8 mouse cellular contexts compared by ENCODE assay signal in the genomic region with DNA sequence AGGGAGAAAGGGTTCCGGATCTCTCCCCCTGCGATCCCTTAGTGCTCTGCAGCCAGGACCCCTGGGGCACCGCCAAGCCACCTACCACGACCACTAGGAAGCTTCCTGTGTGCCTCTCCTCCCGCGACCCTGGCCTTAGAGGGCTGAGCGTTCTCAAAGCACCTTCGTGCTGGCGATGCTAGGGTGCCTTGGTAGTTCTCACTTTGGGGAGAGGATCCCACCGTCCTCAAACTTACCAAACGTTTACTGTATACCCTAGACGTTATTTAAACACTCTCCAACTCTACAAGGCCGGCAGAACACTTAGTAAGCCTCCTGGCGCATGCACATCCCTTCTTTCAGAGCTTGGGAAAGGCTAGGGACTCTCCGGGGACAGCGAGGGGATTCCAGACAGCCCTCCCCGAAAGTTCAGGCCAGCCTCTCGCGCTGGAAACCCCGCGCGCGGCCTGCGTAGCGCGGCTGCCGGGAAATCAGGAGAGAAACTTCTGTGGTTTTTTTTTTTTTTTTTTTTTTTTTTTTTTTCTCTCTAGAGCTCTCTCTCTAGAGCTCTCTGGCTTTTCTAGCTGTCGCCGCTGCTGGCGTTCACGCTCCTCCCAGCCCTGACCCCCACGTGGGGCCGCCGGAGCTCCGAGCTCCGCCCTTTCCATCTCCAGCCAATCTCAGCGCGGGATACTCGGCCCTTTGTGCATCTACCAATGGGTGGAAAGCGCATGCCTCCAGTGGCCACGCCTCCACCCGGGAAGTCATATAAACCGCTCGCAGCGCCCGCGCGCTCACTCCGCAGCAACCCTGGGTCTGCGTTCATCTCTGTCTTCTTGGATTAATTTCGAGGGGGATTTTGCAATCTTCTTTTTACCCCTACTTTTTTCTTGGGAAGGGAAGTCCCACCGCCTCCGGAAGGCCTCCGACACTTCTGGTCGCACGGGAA. TPM values are rescaled to one million over a fixed set of nuclear protein-coding genes. Genes with fewer than 3 reads are reported as not detected.
DNase-seq lines count a peak whose midpoint lies in the region; ATAC-seq and TF ChIP-seq lines count a peak whose summit lies in the region.

Gene Gadd45b (plus strand): TSS at position 775 of the 928 bp plus-strand sequence.

- peaks cover 0 to 8% of the 10 kb centered on the region in 2 experiments; a peak in 2 of 4 replicates for H3K36me3 ChIP-seq in MEL (ENCODE audit: control insufficient read depth in 1 of 2, insufficient read depth in 2 of 2, low read length in 2 of 2)
- no peaks in the 10 kb centered on the region for H3K36me3 ChIP-seq in forebrain, postnatal 0 days (ENCODE audit: insufficient read depth)
- no peaks in the 10 kb centered on the region for H3K36me3 ChIP-seq in hindbrain, embryonic 10.5 days
- H3K36me3 ChIP-seq in lung, postnatal 0 days (ENCODE audit: insufficient read depth, low read length) = no peaks in the 10 kb centered on the region

- under 1% methylated on average over 56 of the region's 56 CpGs for WGBS in forebrain, postnatal 0 days
- WGBS in hindbrain, embryonic 10.5 days = under 1% methylated on average over 56 of the region's 56 CpGs
- WGBS in lung, postnatal 0 days = under 1% methylated on average over 56 of the region's 56 CpGs

- DNase-seq in MEL (ENCODE audit: low read depth, low spot score) = peak; percentile 99
- DNase-seq in cerebellum, adult 18-20 months = peak; percentile 98 to 99
- peak; percentile 98 for DNase-seq in forebrain, postnatal 0 days
- peak; percentile 99 for DNase-seq in hindbrain, embryonic 10.5 days (ENCODE audit: low spot score)
- DNase-seq in layer of hippocampus, adult 9-11 months = peak; percentile 99
- DNase-seq in lung, postnatal 0 days (ENCODE audit: low spot score) = peak; percentile 100
- peak; percentile 97 for DNase-seq in ovary, postnatal 14 days (ENCODE audit: low spot score)
- peak; percentile 100 for DNase-seq in thymus, postnatal 14 days

- peaks cover 2 to 16% of the 10 kb centered on the region in 2 experiments; a peak in 3 of 4 replicates for H3K4me1 ChIP-seq in MEL (ENCODE audit: control insufficient read depth in 1 of 2, insufficient read depth in 2 of 2, low read length in 2 of 2)
- H3K4me1 ChIP-seq in forebrain, postnatal 0 days (ENCODE audit: insufficient read depth) = peaks cover 9% of the 10 kb centered on the region
- peaks cover 75% of the 10 kb centered on the region for H3K4me1 ChIP-seq in hindbrain, embryonic 10.5 days (replicated peaks)
- H3K4me1 ChIP-seq in lung, postnatal 0 days (ENCODE audit: insufficient read depth, low read depth, low read length) = peaks cover 17% of the 10 kb centered on the region

- TF ChIP-seq RAD21 in MEL (IDR thresholded peaks at IDR 0.05; ENCODE audit: low read depth, low read length) = no peak

- peak within 1 kb of the TSS; percentile 75 to 84 for H3K4me3 ChIP-seq in MEL (ENCODE audit: control insufficient read depth in 1 of 2, insufficient read depth in 1 of 2, low read depth in 2 of 2, low read length in 2 of 2)
- H3K4me3 ChIP-seq in forebrain, postnatal 0 days (ENCODE audit: low read depth, low read length) = peak within 1 kb of the TSS; percentile 42
- peak within 1 kb of the TSS; percentile 63 for H3K4me3 ChIP-seq in hindbrain, embryonic 10.5 days
- peak within 1 kb of the TSS; percentile 88 for H3K4me3 ChIP-seq in lung, postnatal 0 days (ENCODE audit: low read depth, low read length)

- TF ChIP-seq POLR2A in MEL (IDR thresholded peaks at IDR 0.05; ENCODE audit: control insufficient read depth in 1 of 2, insufficient read depth in 1 of 2, low read depth in 1 of 2, low read length in 2 of 2, poor library complexity in 1 of 2) = peak; percentile 98 to 100

- H3K4me2 ChIP-seq in forebrain, postnatal 0 days (ENCODE audit: low read depth) = peak within 1 kb of the TSS; percentile 77
- H3K4me2 ChIP-seq in lung, postnatal 0 days (replicated peaks; ENCODE audit: low read depth, low read length) = peak within 1 kb of the TSS; percentile 93

- H3K9me3 ChIP-seq in MEL (replicated peaks; ENCODE audit: insufficient read depth, low read length) = no peaks in the 10 kb centered on the region
- H3K9me3 ChIP-seq in forebrain, postnatal 0 days (ENCODE audit: low read length) = no peaks in the 10 kb centered on the region
- no peaks in the 10 kb centered on the region for H3K9me3 ChIP-seq in hindbrain, embryonic 10.5 days
- H3K9me3 ChIP-seq in lung, postnatal 0 days (ENCODE audit: low read length) = no peaks in the 10 kb centered on the region

- no peaks in the 10 kb centered on the region for H3K27me3 ChIP-seq in MEL (ENCODE audit: control insufficient read depth in 1 of 2, insufficient read depth in 2 of 2, low read length in 2 of 2)
- H3K27me3 ChIP-seq in forebrain, postnatal 0 days (ENCODE audit: insufficient read depth, low read length) = peaks cover 45% of the 10 kb centered on the region
- peaks cover 45% of the 10 kb centered on the region for H3K27me3 ChIP-seq in hindbrain, embryonic 10.5 days (ENCODE audit: insufficient read depth, poor library complexity, severe bottlenecking)
- H3K27me3 ChIP-seq in lung, postnatal 0 days (replicated peaks; ENCODE audit: insufficient read depth, low read length) = no peaks in the 10 kb centered on the region

- ATAC-seq in forebrain, postnatal 0 days = peak; percentile 94
- peak; percentile 90 for ATAC-seq in lung, postnatal 0 days

- peak within 1 kb of the TSS; percentile 76 for H3K9ac ChIP-seq in MEL (ENCODE audit: control insufficient read depth, low read depth, low read length, poor library complexity, severe bottlenecking)
- H3K9ac ChIP-seq in forebrain, postnatal 0 days = peak within 1 kb of the TSS; percentile 51
- H3K9ac ChIP-seq in lung, postnatal 0 days (replicated peaks; ENCODE audit: low read depth) = peak within 1 kb of the TSS; percentile 86

- TF ChIP-seq EP300 in MEL (IDR thresholded peaks at IDR 0.05; ENCODE audit: low read depth in 1 of 2, low read length in 2 of 2) = no peak
- TF ChIP-seq EP300 in lung, postnatal 0 days (IDR thresholded peaks at IDR 0.05) = 0 out of 2 replicates have a peak, but pooled peaks have one; percentile 45

- TF ChIP-seq CTCF in MEL (IDR thresholded peaks at IDR 0.05 in 2 of 3, conservative IDR thresholded peaks at IDR 0.05 in 1 of 3; ENCODE audit: control insufficient read depth in 1 of 3, insufficient read depth in 1 of 3, low read depth in 2 of 3, low read length in 3 of 3, poor library complexity in 1 of 3, severe bottlenecking in 1 of 3) = 0 out of 6 replicates have a peak, but pooled peaks of 1 of the 3 experiments have one; percentile 7
- TF ChIP-seq CTCF in forebrain, postnatal 0 days (IDR thresholded peaks at IDR 0.05; ENCODE audit: low read depth) = no peak
- no peak for TF ChIP-seq CTCF in lung, postnatal 0 days (IDR thresholded peaks at IDR 0.05)

- H3K27ac ChIP-seq in MEL (ENCODE audit: control insufficient read depth, low read depth, low read length) = peak within 1 kb of the TSS; percentile 72
- H3K27ac ChIP-seq in forebrain, postnatal 0 days (ENCODE audit: low read depth, low read length) = peak within 1 kb of the TSS; percentile 16
- peak within 1 kb of the TSS; percentile 87 for H3K27ac ChIP-seq in hindbrain, embryonic 10.5 days
- H3K27ac ChIP-seq in lung, postnatal 0 days (ENCODE audit: low read length) = peak within 1 kb of the TSS; percentile 94

- H3K79me2 ChIP-seq in MEL (ENCODE audit: control insufficient read depth, insufficient read depth, low read length, poor library complexity) = peaks cover 13% of the 10 kb centered on the region

TF ChIP-seq in MEL, 35 proteins besides CTCF, POLR2A, EP300 and RAD21 (continues in another document):
- no peak for TF ChIP-seq MAFK (IDR thresholded peaks at IDR 0.05; ENCODE audit: borderline replicate concordance, low read depth, low read length)
- no peak for TF ChIP-seq MEF2A (IDR thresholded peaks at IDR 0.05; ENCODE audit: extremely low read depth, insufficient replicate concordance, low read depth, low read length, poor library complexity, severe bottlenecking)
- TF ChIP-seq ELF1 (IDR thresholded peaks at IDR 0.05; ENCODE audit: low read depth, low read length) = peak; percentile 62; the same call in 1 of the 2 replicates
- peak; percentile 84 for TF ChIP-seq USF1 (IDR thresholded peaks at IDR 0.05; ENCODE audit: low read depth, low read length)
- peak; percentile 71 for TF ChIP-seq MYC (IDR thresholded peaks at IDR 0.05; ENCODE audit: low read depth, low read length)
- no peak for TF ChIP-seq MYB (IDR thresholded peaks at IDR 0.05; ENCODE audit: low read depth, low read length)
- peak; percentile 99 for TF ChIP-seq TBP (IDR thresholded peaks at IDR 0.05; ENCODE audit: low read depth, low read length)
- 0 out of 2 replicates have a peak, but pooled peaks have one; percentile 31 for TF ChIP-seq NRF1 (IDR thresholded peaks at IDR 0.05; ENCODE audit: insufficient read depth, low read depth, low read length, poor library complexity, severe bottlenecking)
- peak; percentile 86 for TF ChIP-seq SIN3A (IDR thresholded peaks at IDR 0.05; ENCODE audit: low read length)
- peak; percentile 63 for TF ChIP-seq RCOR1 (IDR thresholded peaks at IDR 0.05; ENCODE audit: low read depth, low read length)
- peak; percentile 83 for TF ChIP-seq MXI1 (IDR thresholded peaks at IDR 0.05; ENCODE audit: low read depth, low read length)
- TF ChIP-seq ZC3H11A (IDR thresholded peaks at IDR 0.05; ENCODE audit: low read depth, low read length) = no peak
- TF ChIP-seq E2F4 (IDR thresholded peaks at IDR 0.05; ENCODE audit: borderline replicate concordance, low read depth, low read length) = peak; percentile 65; the same call in 1 of the 2 replicates
- peak; percentile 93; the same call in 1 of the 2 replicates for TF ChIP-seq POLR2AphosphoS5 (IDR thresholded peaks at IDR 0.05; ENCODE audit: borderline replicate concordance, low read depth, low read length)
- TF ChIP-seq JUND (IDR thresholded peaks at IDR 0.05; ENCODE audit: low read depth, low read length) = no peak
- peak; percentile 100 for TF ChIP-seq ZMIZ1 (IDR thresholded peaks at IDR 0.05; ENCODE audit: low read depth, low read length)
- TF ChIP-seq USF2 (IDR thresholded peaks at IDR 0.05; ENCODE audit: borderline replicate concordance in 1 of 2, insufficient read depth in 1 of 2, low read depth in 1 of 2, low read length in 2 of 2) = no peak
- TF ChIP-seq SMC3 (IDR thresholded peaks at IDR 0.05; ENCODE audit: low read depth, low read length) = no peak
- peak; percentile 89; the same call in 1 of the 2 replicates for TF ChIP-seq MAZ (IDR thresholded peaks at IDR 0.05; ENCODE audit: low read depth, low read length)

RNA-seq across cellular contexts. Expression of gene Gadd45b, which starts in this region (rescaled TPM):
- total RNA-seq in MEL (2012; rRNA removed) = 13.3 and 13.4 TPM in 2 replicates
- 10 to 100 TPM in 1 of 2 experiments, not detected in 1; 10.1 TPM for polyA plus RNA-seq in MEL (2012; ENCODE audit: insufficient read depth in 1 of 2, insufficient read length in 2 of 2, low read depth in 1 of 2, low replicate concordance in 2 of 2, missing spikeins in 1 of 2)
- 5.0 and 5.8 TPM in 2 replicates for total RNA-seq in forebrain, postnatal 0 days (2014; rRNA removed)
- 6.5 and 7.7 TPM in 2 replicates for polyA plus RNA-seq in forebrain, postnatal 0 days (2015; fragmentation: Nextera tagmentation; extraction: Ambion mirVana)
- polyA plus RNA-seq in hindbrain, embryonic 10.5 days (2016; fragmentation: Nextera tagmentation; extraction: Ambion mirVana) = 9.8 and 11.8 TPM in 2 replicates
- 131 and 145 TPM in 2 replicates for polyA plus RNA-seq in lung, postnatal 0 days (2015; fragmentation: Nextera tagmentation; extraction: Ambion mirVana)

Comparison
In these comparisons a context has a peak if more than half of its experiments do, and no peak if none do; other contexts are left out.
1. Peak in every context shown above with its lines: DNase-seq, ATAC-seq, H3K4me3 ChIP-seq and H3K27ac ChIP-seq.
2. RNA of gene Gadd45b (polyA plus RNA-seq): 131 to 145 TPM in lung, postnatal 0 days; 9.8 to 11.8 TPM in hindbrain, embryonic 10.5 days, 10.1 TPM in MEL and 6.5 to 7.7 TPM in forebrain, postnatal 0 days; every median in the first group is over 10 times any median in the second.
3. H3K27ac ChIP-seq: peak in every context shown above with its lines; median percentile 94 in lung, postnatal 0 days; 87 in hindbrain, embryonic 10.5 days; 72 in MEL; 16 in forebrain, postnatal 0 days.